26 mouse cellular contexts compared by ENCODE assay signal in genomic region chr8:105716302-105716945, GRCm38 (mm10). TPM values are rescaled to one million over a fixed set of nuclear protein-coding genes. Genes with fewer than 3 reads are reported as not detected.
DNase-seq lines count a peak whose midpoint lies in the region; TF ChIP-seq lines count a peak whose summit lies in the region.
"Had no signal": no experiment of that assay in that cellular context is flagged by ENCODE, and none has a peak within 500 bp of the region (broad histone marks: within the 10 kb centered on the region; RNA-seq: fewer than 3 reads in every experiment).

No protein-coding gene starts in this region.

- DNase-seq in heart, adult 11 months = peak; percentile 85
- no peak for DNase-seq in heart, adult 9 months (ENCODE audit: low spot score in 2 of 2)
- no peak for DNase-seq in liver, adult 2 months (ENCODE audit: extremely low read depth, low read depth, low spot score)
- no peak for DNase-seq in liver
- no peak for DNase-seq in testis, postnatal 14 days (ENCODE audit: low spot score)
- DNase-seq in lung, postnatal 36 days = no peak
- no peak for DNase-seq in c-Kit-positive CD71-positive TER-119-positive erythroid progenitor cells, embryonic 14.5 days (ENCODE audit: low spot score)
- DNase-seq: adrenal gland, postnatal 36 days; cerebellum, adult 11 months; cerebellum, adult 9-11 months; gastrocnemius, postnatal 14 days; heart, adult 18-20 months; kidney, adult 9 months; kidney, postnatal 36 days; lung, adult 18-20 months had no signal

- 95% methylated on average over 15 of the region's 15 CpGs for WGBS in liver, adult 2 months

- no peak for TF ChIP-seq POLR2A in liver, adult 2 months (IDR thresholded peaks at IDR 0.05; ENCODE audit: extremely low read depth, insufficient read depth, low read length)
- TF ChIP-seq POLR2A in testis, adult 2 months (IDR thresholded peaks at IDR 0.05; ENCODE audit: control insufficient read depth, low read depth, low read length) = no peak

- no peaks in the 10 kb centered on the region for H3K36me3 ChIP-seq in liver, adult 2 months (ENCODE audit: control insufficient read depth, insufficient read depth, low read length)
- no peaks in the 10 kb centered on the region for H3K36me3 ChIP-seq in testis, adult 2 months (ENCODE audit: control insufficient read depth, insufficient read depth, low read length)
- H3K36me3 ChIP-seq: stomach, embryonic 15.5 days had no signal

- no peak overlapping the region for H3K9ac ChIP-seq in liver, adult 2 months (ENCODE audit: low read depth, low read length)
- H3K9ac ChIP-seq: heart, embryonic 13.5 days; hindbrain, embryonic 14.5 days; limb, embryonic 13.5 days; midbrain, embryonic 15.5 days; stomach, embryonic 15.5 days had no signal

- 0 out of 2 replicates have a peak, but pooled peaks have one; percentile 10 for TF ChIP-seq CTCF in liver, adult 2 months (IDR thresholded peaks at IDR 0.05; ENCODE audit: low read depth, low read length)
- TF ChIP-seq CTCF in testis, adult 2 months (IDR thresholded peaks at IDR 0.05; ENCODE audit: control insufficient read depth, insufficient read depth, insufficient replicate concordance, low read depth, low read length) = no peak

- H3K27me3 ChIP-seq in liver, adult 2 months (ENCODE audit: control insufficient read depth, insufficient read depth, low read length) = no peaks in the 10 kb centered on the region
- no peaks in the 10 kb centered on the region for H3K27me3 ChIP-seq in testis, adult 2 months (ENCODE audit: control insufficient read depth, insufficient read depth, low read length)
- H3K27me3 ChIP-seq: heart, embryonic 13.5 days; limb, embryonic 13.5 days; megakaryocyte, embryonic 14.5 days; midbrain, embryonic 15.5 days; stomach, embryonic 15.5 days had no signal

- H3K4me3 ChIP-seq in liver, adult 2 months (ENCODE audit: insufficient read depth, low read depth, low read length) = no peak overlapping the region
- H3K4me3 ChIP-seq in testis, adult 2 months (ENCODE audit: control insufficient read depth, low read depth, low read length) = peak overlapping the region; percentile 73
- H3K4me3 ChIP-seq: embryonic facial prominence, embryonic 10.5 days; heart, embryonic 13.5 days; limb, embryonic 13.5 days; megakaryocyte, embryonic 14.5 days; midbrain, embryonic 15.5 days; stomach, embryonic 15.5 days had no signal

- no peak overlapping the region for H3K27ac ChIP-seq in liver, adult 2 months (replicated peaks; ENCODE audit: insufficient read depth, low read depth, low read length)
- H3K27ac ChIP-seq in testis, adult 2 months (ENCODE audit: control insufficient read depth, insufficient read depth, low read depth, low read length) = no peak overlapping the region
- H3K27ac ChIP-seq: embryonic facial prominence, embryonic 10.5 days; heart, embryonic 13.5 days; hindbrain, embryonic 14.5 days; limb, embryonic 13.5 days; midbrain, embryonic 15.5 days; stomach, embryonic 15.5 days had no signal

- no peaks in the 10 kb centered on the region for H3K79me2 ChIP-seq in liver, adult 2 months (ENCODE audit: control insufficient read depth, insufficient read depth, low read length)

- H3K4me1 ChIP-seq in liver, adult 2 months (ENCODE audit: control insufficient read depth, insufficient read depth, low read length) = peaks cover 10% of the 10 kb centered on the region
- H3K4me1 ChIP-seq in testis, adult 2 months (ENCODE audit: control insufficient read depth, insufficient read depth, low read length) = peaks cover 12% of the 10 kb centered on the region
- H3K4me1 ChIP-seq: embryonic facial prominence, embryonic 10.5 days; heart, embryonic 13.5 days; midbrain, embryonic 15.5 days; stomach, embryonic 15.5 days had no signal

RNA-seq across cellular contexts. Expression of gene Enkd1, which starts 8.4 kb away (rescaled TPM):
- 0.13 TPM in 1 of 2 replicates, not detected in the other for total RNA-seq in liver, adult 2 months (2014; rRNA removed)
- 0.42 and 0.62 TPM in 2 replicates for polyA plus RNA-seq in liver, adult 2 months (2012; rRNA removed)
- polyA plus RNA-seq in testis, adult 2 months (2012; rRNA removed) = 84.2 and 98.6 TPM in 2 replicates

RNA-seq across cellular contexts. Expression of gene 4933405L10Rik, which starts 9.0 kb away (rescaled TPM):
- not detected in 2 replicates for total RNA-seq in liver, adult 2 months (2014; rRNA removed)
- not detected in 2 replicates for polyA plus RNA-seq in liver, adult 2 months (2012; rRNA removed)
- polyA plus RNA-seq in testis, adult 2 months (2012; rRNA removed) = 55.8 and 60.1 TPM in 2 replicates
- total RNA-seq: adrenal gland, postnatal 36 days; gastrocnemius, postnatal 14 days; heart, adult 18-20 months; heart, postnatal 25 days had no signal
- polyA plus RNA-seq: embryonic facial prominence, embryonic 10.5 days; heart, embryonic 13.5 days; intestine, embryonic 14.5 days; limb, embryonic 13.5 days; thymus, postnatal 0 days had no signal

RNA-seq across cellular contexts. Expression of gene Pard6a, which starts 15.5 kb away (rescaled TPM):
- 4.1 and 5.4 TPM in 2 replicates for total RNA-seq in liver, adult 2 months (2014; rRNA removed)
- polyA plus RNA-seq in liver, adult 2 months (2012; rRNA removed) = 8.1 and 8.6 TPM in 2 replicates
- 82.9 and 87.7 TPM in 2 replicates for polyA plus RNA-seq in testis, adult 2 months (2012; rRNA removed)

RNA-seq across cellular contexts. Expression of gene Acd, which starts 15.5 kb away (rescaled TPM):
- total RNA-seq in liver, adult 2 months (2014; rRNA removed) = 1.5 and 3.2 TPM in 2 replicates
- polyA plus RNA-seq in liver, adult 2 months (2012; rRNA removed) = 18.3 and 22.8 TPM in 2 replicates
- polyA plus RNA-seq in testis, adult 2 months (2012; rRNA removed) = 40.2 and 40.4 TPM in 2 replicates

RNA-seq across cellular contexts. Expression of gene Carmil2, which starts 30.4 kb away (rescaled TPM):
- under 0.01 and 0.07 TPM in 2 replicates for total RNA-seq in liver, adult 2 months (2014; rRNA removed)
- 0.32 and 0.64 TPM in 2 replicates for polyA plus RNA-seq in liver, adult 2 months (2012; rRNA removed)
- 1.2 TPM in 2 replicates for polyA plus RNA-seq in testis, adult 2 months (2012; rRNA removed)

Comparison
In these comparisons a context has a peak if more than half of its experiments do, and no peak if none do; other contexts are left out.
1. RNA of gene Enkd1, which starts 8.4 kb away (polyA plus RNA-seq): 84.2 to 98.6 TPM in testis, adult 2 months; 0.42 to 0.62 TPM in liver, adult 2 months; every median in the first group is over 10 times any median in the second.
2. RNA of gene 4933405L10Rik, which starts 9.0 kb away (polyA plus RNA-seq): 55.8 to 60.1 TPM in testis, adult 2 months; not detected in liver, adult 2 months; every median in the first group is over 10 times any median in the second.